Mouse (Mus musculus): ENCODE measurements around the gene Prmt1.

The Prmt1 gene

GRCm38 (mm10) chr7:45012011-45012410 is 25.6 kb upstream of the Prmt1 start:
- DNase-seq: no peak

- no peak for DNase-seq
These were observed 22.0 kb upstream of the Prmt1 start for GRCm38 (mm10) chr7:45008411-45008810.

- DNase-seq: no peak
These were observed 21.5 kb upstream of the Prmt1 start for GRCm38 (mm10) chr7:45007846-45008245.

GRCm38 (mm10) chr7:45007141-45007540 is 20.8 kb upstream of the Prmt1 start:
- DNase-seq: no peak

GRCm38 (mm10) chr7:45006503-45006902 is 20.1 kb upstream of the Prmt1 start:
- DNase-seq: no peak

- DNase-seq: no peak
These were observed 19.1 kb upstream of the Prmt1 start for GRCm38 (mm10) chr7:45005321-45005992.

GRCm38 (mm10) chr7:45004546-45004945 is 18.2 kb upstream of the Prmt1 start:
- DNase-seq: no peak

GRCm38 (mm10) chr7:45002440-45002839 is 16.1 kb upstream of the Prmt1 start:
- no peak for DNase-seq

GRCm38 (mm10) chr7:45000539-45001114 is 14.3 kb upstream of the Prmt1 start:
- DNase-seq: no peak

GRCm38 (mm10) chr7:44999753-45000152 is 13.4 kb upstream of the Prmt1 start:
- peak; percentile 41 to 69 for DNase-seq

GRCm38 (mm10) chr7:44998501-44998955 is 12.2 kb upstream of the Prmt1 start, which contains the start of gene Bcl2l12:
Bcl2l12 (minus strand) TSS chr7:44998712.
- peak; percentile 69 to 72 for DNase-seq

- no peak for DNase-seq
These were observed 11.6 kb upstream of the Prmt1 start for GRCm38 (mm10) chr7:44997940-44998428.

- peak; percentile 96 to 98 for DNase-seq
These were observed 11.0 kb upstream of the Prmt1 start, which contains the start of gene Irf3 for GRCm38 (mm10) chr7:44997231-44997939. Irf3 (plus strand) TSS chr7:44997648.

- no peak for DNase-seq
These were observed 10.3 kb upstream of the Prmt1 start for GRCm38 (mm10) chr7:44996672-44997071.

GRCm38 (mm10) chr7:44986879-44987718 is 731 bp upstream of the Prmt1 start:
- DNase-seq: no peak

- DNase-seq: peak; percentile 86 to 89
These were observed 675 bp downstream of the Prmt1 start for GRCm38 (mm10) chr7:44985595-44986191.

- no peak for DNase-seq
These were observed 1.6 kb downstream of the Prmt1 start for GRCm38 (mm10) chr7:44984833-44985164.

GRCm38 (mm10) chr7:44983944-44984832 is 2.2 kb downstream of the Prmt1 start:
- DNase-seq: no peak

- DNase-seq: peak; percentile 84 to 92
These were observed 3.3 kb downstream of the Prmt1 start for GRCm38 (mm10) chr7:44983085-44983484.

GRCm38 (mm10) chr7:44981539-44981938 is 4.8 kb downstream of the Prmt1 start:
- no peak for DNase-seq

GRCm38 (mm10) chr7:44978300-44978699 is 8.1 kb downstream of the Prmt1 start:
- DNase-seq: no peak

- no peak for DNase-seq
These were observed 11.3 kb downstream of the Prmt1 start for GRCm38 (mm10) chr7:44975117-44975419.

Data from lung, postnatal 4 days (tissue).